Mouse (Mus musculus) erythroblast, embryonic 14.5 days (primary cell): ENCODE measurements around the gene Pdcl2. TPM values are rescaled to one million over a fixed set of nuclear protein-coding genes. Genes with fewer than 3 reads are reported as not detected.

Experiments
- H3K27me3 ChIP-seq: 2 replicates; pipeline ENCODE4 v1.6.1; 2012; ENCODE audit warnings: inconsistent platforms; ENCODE audit not compliant: control insufficient read depth
- H3K36me3 ChIP-seq: 2 replicates; pipeline ENCODE4 v1.6.1; 2012; ENCODE audit warnings: mild to moderate bottlenecking, inconsistent platforms; ENCODE audit not compliant: control insufficient read depth
- H3K4me1 ChIP-seq: 2 replicates; pipeline ENCODE4 v1.6.1; 2012; ENCODE audit warnings: inconsistent platforms; ENCODE audit not compliant: control insufficient read depth
- H3K4me3 ChIP-seq: replicated peaks from 2 replicates; pipeline ENCODE3; 2012; ENCODE audit warnings: moderate library complexity, mild to moderate bottlenecking, inconsistent platforms
- H3K9me3 ChIP-seq: 2 replicates; pipeline ENCODE4 v1.6.1; 2012; ENCODE audit warnings: low read length, inconsistent platforms, mixed read lengths; ENCODE audit not compliant: control insufficient read depth
- GATA1 ChIP-seq: IDR thresholded peaks from 2 replicates; pipeline ENCODE4 v1.6.1; 2012; ENCODE audit warnings: low read length, inconsistent platforms, mixed read lengths
- TAL1 ChIP-seq: IDR thresholded peaks from 3 replicates; pipeline ENCODE4 v1.6.1; 2012; ENCODE audit warnings: low read length, inconsistent platforms, mixed read lengths
- polyA plus RNA-seq: library from polyadenylated mRNA; stranded (reverse); fragments of >175 nt; gene quantifications from 2 replicates; pipeline ENCODE4 v1.2.3, GENCODE M21; 2012

Gene Pdcl2
- not detected in 2 replicates for polyA plus RNA-seq

DNA sequence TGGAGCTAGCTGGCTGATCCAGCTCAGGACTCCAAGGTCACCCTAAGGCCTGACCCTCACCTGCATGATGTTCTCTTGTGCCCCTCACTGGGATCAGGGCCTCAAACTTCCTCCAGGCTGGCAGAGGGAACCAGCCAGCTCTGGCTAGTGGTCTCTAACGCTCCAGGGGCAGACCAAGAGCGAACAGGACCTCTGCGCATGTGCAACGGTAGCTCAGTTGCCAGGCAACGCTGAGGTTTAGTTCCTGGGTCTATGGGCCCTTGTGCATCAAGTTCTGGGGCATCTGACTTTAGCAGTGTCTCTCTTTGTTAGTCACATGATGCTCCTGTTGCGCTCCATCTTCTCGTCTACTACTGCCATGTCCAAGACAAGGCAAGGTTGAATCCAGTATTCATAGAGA lies at the start of gene Pdcl2:
TSS of gene Pdcl2 (minus strand) at position 204 of the 400 bp plus-strand sequence.
- H3K4me1 ChIP-seq, result no peaks in the 10 kb centered on the region
- H3K27me3 ChIP-seq, result no peaks in the 10 kb centered on the region
- H3K4me3 ChIP-seq, result no peak within 1 kb of the TSS
- no peaks in the 10 kb centered on the region for H3K36me3 ChIP-seq
- TF ChIP-seq GATA1, result no peak
- TF ChIP-seq TAL1, result no peak
- H3K9me3 ChIP-seq, result 0 out of 2 replicates have a peak, but pooled peaks cover 2% of the 10 kb centered on the region

DNA sequence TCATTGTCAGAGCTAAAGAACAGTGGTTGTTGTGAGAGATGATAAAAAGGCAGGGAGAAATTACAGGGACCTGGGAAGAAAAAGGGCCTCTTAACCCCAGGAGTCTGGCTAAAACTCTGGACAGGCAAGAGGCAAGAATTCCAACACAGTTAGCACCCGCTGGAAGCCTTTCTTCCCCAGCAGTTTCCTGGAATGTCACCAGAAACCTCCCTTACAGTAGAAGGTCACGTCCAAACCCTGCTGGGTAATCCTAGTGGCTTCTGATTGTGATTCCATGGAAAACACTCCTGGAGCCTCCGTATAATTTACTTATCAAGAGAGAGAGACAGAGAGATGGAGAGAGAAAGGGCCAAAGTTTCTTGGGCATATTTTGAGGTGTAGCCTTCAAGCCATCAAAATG lies 48.3 kb upstream of the Pdcl2 start:
- Histone ChIP-seq H3K9me3 (no peaks in the 10 kb centered on the region), H3K4me3 (no peak overlapping the region), H3K36me3 (no peaks in the 10 kb centered on the region), H3K4me1 (no peaks in the 10 kb centered on the region), H3K27me3 (no peaks in the 10 kb centered on the region)
- TF ChIP-seq GATA1 (no peak), TAL1 (no peak)

DNA sequence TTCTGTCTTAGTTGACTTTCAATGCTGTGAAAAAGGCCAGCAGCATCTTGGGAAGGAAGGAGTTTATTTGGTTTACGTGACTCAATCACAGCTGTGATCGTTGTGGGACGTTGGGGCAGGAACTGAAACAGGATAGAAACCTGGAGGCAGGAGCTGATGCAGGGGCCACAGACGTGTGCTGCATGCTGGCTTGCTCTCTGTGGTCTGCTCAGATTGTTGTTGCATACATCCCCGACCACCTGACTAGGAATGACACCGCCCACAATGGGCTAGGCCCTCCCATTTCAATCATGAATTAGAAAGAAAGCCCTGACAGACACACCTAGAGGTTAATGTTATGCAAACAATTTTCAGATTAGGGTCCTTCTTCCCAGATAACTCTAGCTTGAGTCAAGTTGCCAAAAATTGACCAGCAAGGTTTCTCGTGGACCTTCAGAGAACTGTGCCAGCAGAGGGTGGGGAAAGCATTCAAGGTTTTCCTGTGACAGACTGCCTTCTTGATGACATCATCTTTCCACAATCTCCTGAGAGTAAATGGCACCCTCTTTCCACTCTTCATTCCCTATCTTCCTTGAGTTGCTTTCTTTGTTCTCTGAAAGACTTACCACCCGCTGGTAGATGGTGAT lies 38.4 kb upstream of the Pdcl2 start:
- no peaks in the 10 kb centered on the region for H3K4me1 ChIP-seq
- no peak overlapping the region for H3K4me3 ChIP-seq
- H3K9me3 ChIP-seq, result no peaks in the 10 kb centered on the region
- TF ChIP-seq GATA1, result no peak
- TF ChIP-seq TAL1, result no peak
- H3K27me3 ChIP-seq, result peaks cover 4% of the 10 kb centered on the region
- H3K36me3 ChIP-seq, result no peaks in the 10 kb centered on the region

DNA sequence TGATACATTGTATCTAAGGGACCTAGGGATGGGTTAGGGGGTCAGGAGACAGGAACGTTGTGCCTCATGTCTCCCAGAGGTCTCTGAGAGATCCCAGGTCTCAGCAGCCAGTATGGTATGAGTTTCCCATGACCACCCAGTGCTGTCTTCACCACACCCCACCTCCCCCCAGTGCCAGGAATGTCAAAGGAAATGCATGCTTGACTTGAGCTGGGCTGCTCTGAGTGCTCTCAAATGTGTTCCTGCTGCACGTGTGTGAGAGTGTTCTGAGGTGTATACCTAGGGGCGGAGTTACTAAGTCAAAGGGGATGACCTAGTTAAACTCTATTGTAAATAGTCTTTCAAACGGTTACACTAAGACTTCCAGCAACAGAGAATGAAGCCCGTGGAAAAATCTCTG lies 34.5 kb upstream of the Pdcl2 start:
- H3K27me3 ChIP-seq, result peaks cover 23% of the 10 kb centered on the region
- no peak for TF ChIP-seq TAL1
- no peak for TF ChIP-seq GATA1
- H3K36me3 ChIP-seq, result no peaks in the 10 kb centered on the region
- H3K4me1 ChIP-seq, result no peaks in the 10 kb centered on the region
- H3K4me3 ChIP-seq, result no peak overlapping the region
- H3K9me3 ChIP-seq, result no peaks in the 10 kb centered on the region

DNA sequence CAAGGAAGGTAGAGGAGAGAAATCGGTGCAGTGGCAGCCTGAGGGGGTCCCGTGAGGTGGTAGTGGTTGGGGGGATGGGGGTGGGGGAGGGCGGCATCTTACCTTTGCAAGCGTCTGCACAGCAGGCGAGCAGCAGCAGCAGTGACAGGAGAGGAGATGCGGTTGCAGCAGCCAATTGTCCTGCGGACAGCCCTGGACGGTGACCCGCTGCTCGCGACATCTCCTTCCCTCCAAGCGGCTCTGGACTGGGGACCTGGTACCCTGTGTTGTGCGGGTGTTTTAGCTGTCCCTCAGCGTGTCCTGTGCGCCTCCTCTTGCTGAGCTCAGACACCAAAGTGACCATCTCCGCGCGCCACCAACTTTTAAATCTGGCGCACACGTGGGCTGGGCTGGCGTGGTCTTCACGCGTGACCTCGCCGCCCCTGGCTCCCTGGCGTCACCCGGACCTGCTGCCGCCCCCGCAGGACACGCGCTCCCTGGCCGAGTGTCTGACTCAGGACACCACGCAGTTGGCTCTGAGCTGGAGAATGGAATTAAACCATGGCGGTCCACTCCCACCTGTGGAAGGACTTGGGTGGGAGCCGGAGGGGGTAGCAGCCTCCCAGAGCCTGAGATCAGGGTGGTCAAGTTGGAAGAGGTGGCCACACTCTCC lies 32.6 kb upstream of the Pdcl2 start, which contains the start of gene Nmu:
TSS of gene Nmu (minus strand) at position 336 of the 652 bp plus-strand sequence.
- H3K36me3 ChIP-seq, result no peaks in the 10 kb centered on the region
- no peaks in the 10 kb centered on the region for H3K9me3 ChIP-seq
- no peak within 1 kb of the TSS for H3K4me3 ChIP-seq
- peaks cover 23% of the 10 kb centered on the region for H3K27me3 ChIP-seq
- TF ChIP-seq TAL1, result no peak
- TF ChIP-seq GATA1, result no peak
- no peaks in the 10 kb centered on the region for H3K4me1 ChIP-seq

DNA sequence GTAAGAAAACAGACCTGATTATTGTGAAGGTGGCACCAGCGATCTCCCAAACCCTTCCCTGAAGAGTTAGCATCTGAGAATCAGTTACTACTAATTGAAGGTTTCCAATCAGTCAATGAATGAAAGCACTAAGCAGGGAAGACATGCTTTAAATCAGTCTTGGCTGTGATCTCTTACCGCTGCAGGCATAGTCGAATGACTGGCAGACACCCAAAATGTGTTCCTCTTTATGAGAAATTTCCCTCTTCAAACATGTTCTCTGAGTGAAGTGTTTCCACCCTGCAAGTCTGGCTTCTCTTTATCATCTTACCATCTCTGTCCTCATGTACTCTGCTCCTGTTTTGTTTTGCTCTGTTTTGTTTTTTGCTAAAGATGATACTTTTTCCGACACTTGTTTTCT lies 29.8 kb upstream of the Pdcl2 start:
- no peak for TF ChIP-seq TAL1
- no peak for TF ChIP-seq GATA1
- H3K27me3 ChIP-seq, result peaks cover 23% of the 10 kb centered on the region
- no peaks in the 10 kb centered on the region for H3K4me1 ChIP-seq
- H3K4me3 ChIP-seq, result no peak overlapping the region
- H3K36me3 ChIP-seq, result no peaks in the 10 kb centered on the region
- H3K9me3 ChIP-seq, result no peaks in the 10 kb centered on the region

DNA sequence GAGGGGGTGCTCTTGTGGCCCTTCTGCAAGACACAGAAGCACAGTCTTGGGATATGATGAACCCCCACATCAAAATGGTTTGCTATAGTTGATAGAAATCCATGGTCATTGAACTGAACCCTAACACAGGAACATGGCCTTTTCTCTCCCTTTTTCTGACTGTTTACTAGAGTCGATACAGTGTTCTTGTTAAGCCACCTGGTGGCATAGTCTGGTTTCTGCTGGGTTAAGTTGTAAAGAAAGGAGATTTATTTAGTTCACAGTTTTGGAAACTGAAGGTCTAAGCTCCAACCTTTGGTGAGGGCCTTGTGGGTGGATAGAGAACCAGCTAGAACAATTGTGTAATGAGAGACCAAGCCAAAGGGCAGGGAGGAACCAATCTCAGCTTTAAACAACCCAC lies 29.1 kb upstream of the Pdcl2 start:
- no peak for TF ChIP-seq GATA1
- TF ChIP-seq TAL1, result no peak
- no peak overlapping the region for H3K4me3 ChIP-seq
- H3K9me3 ChIP-seq, result no peaks in the 10 kb centered on the region
- H3K4me1 ChIP-seq, result no peaks in the 10 kb centered on the region
- H3K36me3 ChIP-seq, result no peaks in the 10 kb centered on the region
- H3K27me3 ChIP-seq, result peaks cover 21% of the 10 kb centered on the region

DNA sequence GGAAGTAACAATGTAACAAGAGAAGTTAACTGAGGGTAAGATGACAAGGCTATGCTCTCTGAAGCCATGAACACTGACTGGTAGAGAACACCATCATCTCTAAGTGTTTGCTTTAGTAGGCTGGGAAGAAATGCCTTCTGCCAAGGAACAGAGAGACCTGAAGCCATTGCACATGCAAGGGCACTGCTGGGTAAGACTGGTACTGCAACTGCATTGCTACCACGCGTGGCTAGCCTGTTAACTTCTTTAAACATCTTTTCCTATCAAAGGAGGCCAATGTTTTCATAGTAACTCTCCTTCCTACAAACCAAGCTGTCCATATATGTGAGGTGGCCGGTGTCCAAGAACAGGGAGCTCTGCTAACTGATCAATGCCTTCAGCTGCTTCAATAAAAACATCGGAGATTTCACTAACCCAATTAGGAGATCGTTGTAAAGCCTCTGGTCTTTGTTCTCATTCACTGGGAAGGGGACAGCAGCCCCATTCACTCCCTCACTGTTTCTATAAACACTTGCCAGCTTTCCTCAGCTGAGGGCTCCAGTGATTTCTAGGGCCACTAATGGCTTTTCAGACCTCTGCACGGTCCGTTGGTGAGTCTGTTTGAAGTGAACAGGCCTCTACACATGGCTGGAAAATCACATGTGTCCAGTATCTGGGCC lies 21.1 kb upstream of the Pdcl2 start:
- no peak for TF ChIP-seq TAL1
- TF ChIP-seq GATA1, result no peak
- no peaks in the 10 kb centered on the region for H3K9me3 ChIP-seq

DNA sequence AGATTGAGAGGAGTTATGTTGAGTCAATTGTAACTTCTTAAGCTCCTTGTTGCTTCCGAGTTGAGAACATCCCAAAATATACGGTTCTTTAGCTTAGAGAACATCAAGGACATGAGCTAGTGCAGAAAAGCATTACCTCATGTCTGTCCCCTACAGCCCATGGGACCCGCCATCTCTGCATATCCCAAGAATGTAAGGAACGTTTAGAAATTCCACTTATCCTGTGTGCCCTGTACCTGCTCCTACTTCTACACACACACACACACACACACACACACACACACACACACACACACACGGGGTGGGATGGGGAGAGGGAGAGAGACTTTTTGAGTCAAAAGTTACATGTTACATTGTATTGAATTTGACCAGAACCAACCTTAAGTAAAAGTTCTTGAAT lies 20.6 kb upstream of the Pdcl2 start:
- Histone ChIP-seq H3K36me3 (no peaks in the 10 kb centered on the region), H3K27me3 (no peaks in the 10 kb centered on the region), H3K4me1 (no peaks in the 10 kb centered on the region), H3K4me3 (no peak overlapping the region), H3K9me3 (no peaks in the 10 kb centered on the region)
- TF ChIP-seq GATA1 (no peak), TAL1 (no peak)

More for the DNA sequence above, 21.1 kb upstream of the Pdcl2 start:
- Histone ChIP-seq H3K36me3 (no peaks in the 10 kb centered on the region), H3K4me1 (no peaks in the 10 kb centered on the region), H3K27me3 (no peaks in the 10 kb centered on the region), H3K4me3 (no peak overlapping the region)
